Mouse (Mus musculus) thymus, adult 2 months (tissue): ENCODE measurements around the gene Dusp8. TPM values are rescaled to one million over a fixed set of nuclear protein-coding genes. Genes with fewer than 3 reads are reported as not detected.

Source experiments
- DNase-seq: peaks from one replicate; pipeline ENCODE4 v3.0.0; 2021
- H3K27ac ChIP-seq: fragments of 200-500 bp; 2 replicates; pipeline ENCODE4 v1.5.1; 2012; ENCODE audit warnings: low read length, control low read depth; ENCODE audit not compliant: control insufficient read depth, insufficient read depth
- H3K27me3 ChIP-seq: fragments of 200-500 bp; 2 replicates; pipeline ENCODE4 v1.6.1; 2012; ENCODE audit warnings: mild to moderate bottlenecking, low read length, moderate library complexity, mixed read lengths; ENCODE audit not compliant: control insufficient read depth, insufficient read depth
- H3K36me3 ChIP-seq: fragments of 200-500 bp; 2 replicates; pipeline ENCODE4 v1.6.1; 2012; ENCODE audit warnings: mild to moderate bottlenecking, low read length, moderate library complexity; ENCODE audit not compliant: control insufficient read depth, insufficient read depth
- H3K4me1 ChIP-seq: fragments of 200-500 bp; replicated peaks from 2 replicates; pipeline ENCODE4 v1.6.1; 2012; ENCODE audit warnings: low read length; ENCODE audit not compliant: control insufficient read depth, insufficient read depth
- H3K4me3 ChIP-seq: fragments of 200-500 bp; 2 replicates; pipeline ENCODE4 v1.5.1; 2012; ENCODE audit warnings: mild to moderate bottlenecking, low read length, control low read depth, moderate library complexity; ENCODE audit not compliant: control insufficient read depth, insufficient read depth
- CTCF ChIP-seq: fragments of 200-500 bp; IDR thresholded peaks from 2 replicates; pipeline ENCODE4 v1.5.1; 2012; ENCODE audit warnings: mild to moderate bottlenecking, control low read depth, low read length, moderate library complexity, borderline replicate concordance; ENCODE audit not compliant: control insufficient read depth, poor library complexity, insufficient read depth; ENCODE audit errors: extremely low read depth
- POLR2A ChIP-seq: fragments of 200-500 bp; IDR thresholded peaks from 2 replicates; pipeline ENCODE4 v1.6.1; 2012; ENCODE audit warnings: mild to moderate bottlenecking, low read length, control low read depth, moderate library complexity; ENCODE audit not compliant: control insufficient read depth, poor library complexity, insufficient read depth; ENCODE audit errors: extremely low read depth
- WGBS: fragments of 180-500 bp; shearing (Covaris S2); methylation state at CpG from one replicate; pipeline ENCODE4 v1.1.7; 2018; 5-methylcytosine and 5-hydroxymethylcytosine counted together
- polyA plus RNA-seq: library from polyadenylated mRNA; depleted of rRNA; stranded (reverse); fragments of >200 nt; gene quantifications from 2 replicates; pipeline ENCODE4 v1.2.3, GENCODE M21; 2012

The Dusp8 gene
- polyA plus RNA-seq, 1 experiment: 4.0 TPM

- H3K36me3 ChIP-seq: no peaks in the 10 kb centered on the region
- no peak for TF ChIP-seq POLR2A
- TF ChIP-seq CTCF: no peak
- H3K4me1 ChIP-seq: peaks cover 24% of the 10 kb centered on the region
- WGBS: under 1% methylated on average over 66 of the region's 66 CpGs
- DNase-seq: peak; percentile 34
- H3K4me3 ChIP-seq: peak overlapping the region; percentile 64
- no peaks in the 10 kb centered on the region for H3K27me3 ChIP-seq
- no peak overlapping the region for H3K27ac ChIP-seq
Observed at GRCm38 (mm10) chr7:142060185-142060930, 35.3 kb downstream of the Dusp8 start.

- TF ChIP-seq CTCF (no peak), POLR2A (no peak)
- no peak overlapping the region for H3K4me3 ChIP-seq
- H3K4me1 ChIP-seq: peaks cover 24% of the 10 kb centered on the region
- DNase-seq: no peak
- H3K36me3 ChIP-seq: no peaks in the 10 kb centered on the region
- H3K27me3 ChIP-seq: no peaks in the 10 kb centered on the region
- WGBS: 66% methylated on average over 2 of the region's 2 CpGs
- no peak overlapping the region for H3K27ac ChIP-seq
Observed at GRCm38 (mm10) chr7:142059024-142059423, 36.6 kb downstream of the Dusp8 start.

GRCm38 (mm10) chr7:142057121-142057520 lies 38.5 kb downstream of the Dusp8 start:
- Histone ChIP-seq H3K27me3 (no peaks in the 10 kb centered on the region), H3K36me3 (no peaks in the 10 kb centered on the region), H3K4me3 (no peak overlapping the region), H3K4me1 (peaks cover 24% of the 10 kb centered on the region), H3K27ac (peak overlapping the region; percentile 56)
- TF ChIP-seq CTCF (no peak), POLR2A (no peak)
- no peak for DNase-seq
- WGBS: 6% methylated on average over 1 of the region's 1 CpGs

- Histone ChIP-seq H3K27me3 (no peaks in the 10 kb centered on the region), H3K4me3 (no peak overlapping the region), H3K36me3 (no peaks in the 10 kb centered on the region), H3K4me1 (peaks cover 24% of the 10 kb centered on the region), H3K27ac (peak overlapping the region; percentile 56)
- TF ChIP-seq POLR2A: no peak
- no peak for TF ChIP-seq CTCF
- DNase-seq: peak; percentile 11
- 15% methylated on average over 1 of the region's 1 CpGs for WGBS
Observed at GRCm38 (mm10) chr7:142056601-142057061, 39.0 kb downstream of the Dusp8 start.

GRCm38 (mm10) chr7:142055431-142055830 lies 40.2 kb downstream of the Dusp8 start:
- H3K4me1 ChIP-seq: peaks cover 19% of the 10 kb centered on the region
- no peaks in the 10 kb centered on the region for H3K36me3 ChIP-seq
- H3K4me3 ChIP-seq: no peak overlapping the region
- WGBS: 96% methylated on average over 3 of the region's 3 CpGs
- no peaks in the 10 kb centered on the region for H3K27me3 ChIP-seq
- no peak for DNase-seq
- TF ChIP-seq POLR2A (no peak), CTCF (no peak)
- no peak overlapping the region for H3K27ac ChIP-seq

GRCm38 (mm10) chr7:142050536-142050935 lies 45.1 kb downstream of the Dusp8 start:
- Histone ChIP-seq H3K36me3 (no peaks in the 10 kb centered on the region; the same call in 1 of the 2 replicates), H3K4me1 (no peaks in the 10 kb centered on the region), H3K27me3 (no peaks in the 10 kb centered on the region), H3K27ac (no peak overlapping the region), H3K4me3 (no peak overlapping the region)
- TF ChIP-seq CTCF (no peak), POLR2A (no peak)
- DNase-seq: no peak

- no peaks in the 10 kb centered on the region; the same call in 1 of the 2 replicates for H3K36me3 ChIP-seq
- no peak for DNase-seq
- no peaks in the 10 kb centered on the region for H3K4me1 ChIP-seq
- 90% methylated on average over 1 of the region's 1 CpGs for WGBS
- H3K27ac ChIP-seq: no peak overlapping the region
- no peaks in the 10 kb centered on the region for H3K27me3 ChIP-seq
- no peak for TF ChIP-seq POLR2A
- no peak overlapping the region for H3K4me3 ChIP-seq
Observed at GRCm38 (mm10) chr7:142045932-142046331, 49.7 kb downstream of the Dusp8 start.
